Mouse (Mus musculus) lung, postnatal 0 days (tissue): ENCODE measurements around the gene Slc9a9.

ENCODE experiments used
- CTCF ChIP-seq: IDR thresholded peaks from 2 replicates; pipeline ENCODE4 v1.5.1; 2016; ENCODE audit warnings: antibody characterized with exemption, mild to moderate bottlenecking
- EP300 ChIP-seq: IDR thresholded peaks from 2 replicates; pipeline ENCODE4 v1.6.1; 2016; ENCODE audit warnings: antibody characterized with exemption, mild to moderate bottlenecking, control low read depth

- TF ChIP-seq CTCF (no peak), EP300 (no peak)
These were observed 410.2 kb downstream of the Slc9a9 start for GRCm38 (mm10) chr9:95079951-95080350.
